Mouse (Mus musculus) heart, adult 2 months (tissue): Measurements from ENCODE around the gene Sptbn1. TPM values are rescaled to one million over a fixed set of nuclear protein-coding genes. Genes with fewer than 3 reads are reported as not detected.
A peak's percentile ranks its signal among the peaks of the same experiment; 100 is the strongest.

Source experiments
- DNase-seq, 2 experiments: peaks; one replicate each; pipeline ENCODE4 v3.0.0; 2021
- H3K27ac ChIP-seq: fragments of 200-600 bp; 2 replicates; pipeline ENCODE4 v1.8.1; 2022
- H3K27me3 ChIP-seq: fragments of 200-500 bp; 2 replicates; pipeline ENCODE4 v1.6.1; 2012; ENCODE audit warnings: mild to moderate bottlenecking, low read length, inconsistent platforms, mixed read lengths; ENCODE audit not compliant: control insufficient read depth, insufficient read depth
- H3K36me3 ChIP-seq: fragments of 200-500 bp; 2 replicates; pipeline ENCODE4 v1.6.1; 2012; ENCODE audit warnings: low read length, inconsistent platforms; ENCODE audit not compliant: control insufficient read depth, insufficient read depth
- H3K4me1 ChIP-seq: fragments of 200-500 bp; 2 replicates; pipeline ENCODE4 v1.6.1; 2011; ENCODE audit warnings: low read length; ENCODE audit not compliant: control insufficient read depth, insufficient read depth
- H3K4me3 ChIP-seq: fragments of 200-600 bp; 2 replicates; pipeline ENCODE4 v1.8.1; 2022
- H3K79me2 ChIP-seq: fragments of 200-500 bp; replicated peaks from 2 replicates; pipeline ENCODE4 v1.6.1; 2012; ENCODE audit warnings: mild to moderate bottlenecking, inconsistent platforms, low read length, moderate library complexity, mixed read lengths; ENCODE audit not compliant: control insufficient read depth, insufficient read depth
- H3K9ac ChIP-seq: fragments of 200-500 bp; 2 replicates; pipeline ENCODE4 v1.6.1; 2012; ENCODE audit warnings: low read depth, mild to moderate bottlenecking, control low read depth, inconsistent platforms, low read length, mixed read lengths
- CTCF ChIP-seq: fragments of 200-600 bp; IDR thresholded peaks from 2 replicates; pipeline ENCODE4 v1.8.1; 2022; ENCODE audit warnings: antibody characterized with exemption, mild to moderate bottlenecking, moderate library complexity
- EP300 ChIP-seq: fragments of 200-500 bp; IDR thresholded peaks from 2 replicates; pipeline ENCODE4 v1.6.1; 2011; ENCODE audit warnings: low read depth, low read length, control low read depth; ENCODE audit not compliant: insufficient read depth
- POLR2A ChIP-seq: fragments of 200-500 bp; IDR thresholded peaks from 2 replicates; pipeline ENCODE4 v1.6.1; 2011; ENCODE audit warnings: mild to moderate bottlenecking, low read depth, low read length, control low read depth; ENCODE audit not compliant: insufficient read depth
- WGBS: fragments of 180-500 bp; shearing (Covaris S2); methylation state at CpG from one replicate; pipeline ENCODE4 v1.1.7; 2018; 5-methylcytosine and 5-hydroxymethylcytosine counted together
- intact Hi-C: fragments of 180-260 bp; cut with DNase I; formaldehyde crosslinking; loops from one replicate; pipeline ENCODE4 v1.15.1; 2025
- polyA plus RNA-seq: library from polyadenylated mRNA; depleted of rRNA; stranded (reverse); fragments of >200 nt; gene quantifications from 2 replicates; pipeline ENCODE4 v1.2.3, GENCODE M21; 2012; rRNA removed
- total RNA-seq, 2 experiments: library from RNA; stranded (reverse); gene quantifications; 2 replicates each; pipeline ENCODE4 v1.2.3; 2021

Sptbn1 gene
- total and polyA plus RNA-seq, 3 experiments = 169 to 570 (median 509) TPM

- H3K4me3 ChIP-seq = no peak overlapping the region
- no peaks in the 10 kb centered on the region for H3K4me1 ChIP-seq
- no peak overlapping the region for H3K27ac ChIP-seq
- H3K9ac ChIP-seq = no peak overlapping the region
- no peak for DNase-seq
- H3K79me2 ChIP-seq = no peaks in the 10 kb centered on the region
- no peaks in the 10 kb centered on the region for H3K36me3 ChIP-seq
- TF ChIP-seq POLR2A (no peak), CTCF (no peak), EP300 (no peak)
- intact Hi-C loops = loop anchor here (10.0 kb wide), 1 partner anchor 720 kb away; no protein-coding TSS in a partner anchor
- no peaks in the 10 kb centered on the region for H3K27me3 ChIP-seq
Measured at GRCm38 (mm10) chr11:30085114-30085513, 182.9 kb downstream of the Sptbn1 start.

GRCm38 (mm10) chr11:30057299-30057698 lies 210.7 kb downstream of the Sptbn1 start:
- no peak overlapping the region for H3K4me3 ChIP-seq
- TF ChIP-seq CTCF (peak; percentile 37), EP300 (no peak), POLR2A (no peak)
- H3K36me3 ChIP-seq = no peaks in the 10 kb centered on the region
- no peaks in the 10 kb centered on the region; the same call in 1 of the 2 replicates for H3K4me1 ChIP-seq
- no peaks in the 10 kb centered on the region for H3K27me3 ChIP-seq
- no peaks in the 10 kb centered on the region for H3K79me2 ChIP-seq
- no peak overlapping the region for H3K27ac ChIP-seq
- no peak for DNase-seq
- intact Hi-C loops = no loop called here
- no peak overlapping the region for H3K9ac ChIP-seq
- WGBS = 38% methylated on average over 8 of the region's 8 CpGs

Other genes starting within 250 kb of the Sptbn1 start
- 1 to 10 TPM; 2.0 to 2.2 TPM for gene Eml6, start 242.1 kb downstream of the Sptbn1 start, total RNA-seq
- gene Eml6, start 242.1 kb downstream of the Sptbn1 start, polyA plus RNA-seq = 2.1 and 3.8 TPM in 2 replicates
- gene 4930505A04Rik, start 203.7 kb upstream of the Sptbn1 start, total RNA-seq = not detected
- gene 4930505A04Rik, start 203.7 kb upstream of the Sptbn1 start, polyA plus RNA-seq = not detected in 2 replicates